Mouse (Mus musculus): Measurements from ENCODE around the gene Il9.

Il9 gene

DNA sequence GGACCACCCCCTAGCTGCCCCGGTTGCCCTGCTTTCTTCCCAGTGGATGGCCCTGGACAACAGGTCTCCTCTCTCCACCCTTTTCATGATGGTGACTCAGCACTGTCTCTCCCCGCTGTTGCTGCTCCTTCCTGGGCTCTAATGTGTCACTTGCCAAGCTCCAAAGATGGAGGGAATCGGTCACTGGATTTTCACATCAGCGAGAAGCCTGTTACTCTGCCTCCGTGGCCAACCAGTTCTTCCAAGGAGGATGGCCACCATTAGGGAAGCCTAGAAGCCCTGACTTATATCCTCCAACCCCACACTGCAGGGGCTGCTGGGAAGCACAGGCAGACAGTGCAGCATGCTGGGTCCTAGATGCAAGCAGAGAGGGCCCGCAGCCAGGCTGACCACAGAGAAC lies 10.8 kb downstream of the Il9 start:
- DNase-seq (ENCODE audit: low read depth): no peak

DNA sequence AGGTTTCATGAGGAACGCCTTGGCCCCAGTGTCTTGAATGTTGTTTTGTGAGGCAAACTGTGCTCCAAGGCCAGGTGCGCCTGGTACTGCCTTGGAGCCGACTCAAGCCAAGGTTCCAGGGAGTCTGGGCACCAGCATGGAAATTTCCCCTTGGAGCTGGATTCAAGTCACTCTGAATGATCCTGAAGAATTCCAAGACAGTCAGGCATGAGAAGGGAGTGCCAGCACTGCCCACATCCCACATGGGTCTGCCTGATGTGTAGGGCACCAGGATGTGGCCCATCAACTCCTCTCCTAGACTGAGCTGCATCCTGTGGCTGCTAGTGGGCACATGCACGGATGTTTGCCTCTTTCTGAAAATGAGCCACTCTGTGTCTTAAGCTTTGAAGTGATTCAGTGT lies 13.5 kb downstream of the Il9 start:
- DNase-seq (ENCODE audit: low read depth): no peak

DNA sequence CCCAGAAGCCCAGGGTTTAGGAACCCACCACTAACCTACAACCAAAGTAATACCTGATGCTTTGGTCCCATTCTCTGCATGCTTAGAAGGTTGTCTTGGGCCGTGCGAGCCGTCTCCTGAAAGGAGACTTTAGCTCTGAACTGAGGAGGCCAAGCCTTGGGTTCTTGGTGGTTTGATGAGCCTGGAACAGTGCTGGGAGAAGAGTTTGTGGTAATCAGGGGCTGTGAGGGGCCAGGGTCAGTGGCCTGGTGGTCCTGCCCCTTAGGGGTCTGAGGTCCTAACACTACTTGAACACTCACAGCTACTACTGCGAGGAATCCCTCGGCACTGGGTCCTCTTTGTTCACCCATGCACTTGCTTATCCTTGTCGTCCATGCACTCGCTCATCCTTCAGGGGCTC lies 14.3 kb downstream of the Il9 start:
- DNase-seq (ENCODE audit: low read depth): no peak

DNA sequence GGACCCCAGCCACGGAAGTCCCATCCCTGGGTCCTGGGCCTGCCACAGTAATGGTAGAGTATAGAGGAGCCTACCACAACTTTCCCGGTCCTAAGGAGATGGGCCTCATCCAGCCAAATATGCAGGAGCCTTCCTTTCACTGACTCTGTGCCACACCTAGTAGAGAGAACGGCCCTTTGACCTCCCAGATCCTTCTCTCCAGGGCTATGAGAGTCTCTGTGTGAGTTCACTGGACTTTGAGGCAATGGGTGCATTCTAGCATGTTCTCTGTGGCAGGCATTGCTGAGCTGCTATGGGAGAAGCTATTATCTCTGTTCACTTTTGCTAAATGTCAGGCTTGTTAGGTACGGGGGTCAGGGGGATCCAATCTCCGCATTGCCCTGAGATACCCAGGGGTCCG lies 18.3 kb downstream of the Il9 start:
- no peak for DNase-seq (ENCODE audit: low read depth)

DNA sequence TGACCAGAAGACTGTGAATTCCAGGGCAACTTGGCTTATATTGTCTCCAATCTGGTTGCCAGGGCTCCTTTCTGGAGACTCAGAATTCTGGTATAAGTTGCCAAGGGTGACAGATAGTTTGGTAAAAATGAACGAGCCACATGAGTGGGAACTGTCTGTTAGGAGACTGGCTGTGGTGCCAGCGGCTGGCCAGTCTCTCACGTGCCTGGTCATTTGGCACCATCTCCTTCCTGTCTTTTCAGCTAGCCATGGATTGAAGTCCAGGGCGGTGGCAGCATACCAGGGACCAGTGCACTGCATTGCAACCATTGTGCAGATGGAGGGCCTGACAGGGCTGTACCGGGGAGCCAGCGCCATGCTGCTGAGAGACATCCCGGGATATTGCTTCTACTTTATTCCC lies 18.8 kb downstream of the Il9 start:
- no peak for DNase-seq (ENCODE audit: low read depth)

DNA sequence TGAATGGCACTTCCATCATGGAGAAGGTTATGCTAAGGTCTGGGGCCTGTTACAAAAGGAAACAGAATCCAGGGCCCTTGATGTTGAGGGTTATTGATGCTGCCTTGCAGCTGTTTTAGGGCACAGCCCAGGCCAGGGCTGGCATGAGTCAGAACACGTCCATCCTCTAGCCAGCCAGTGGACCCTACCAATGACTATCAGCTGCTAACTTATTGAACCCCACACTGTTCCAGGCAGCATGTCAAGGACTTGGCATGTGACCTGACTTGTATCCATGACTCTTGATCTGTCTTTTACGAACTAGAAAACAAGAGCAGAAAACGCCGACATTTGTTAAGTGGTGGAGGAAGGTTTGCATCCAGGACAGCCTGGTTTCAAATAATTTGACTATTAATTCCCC lies 19.3 kb downstream of the Il9 start:
- no peak for DNase-seq (ENCODE audit: low read depth)

DNA sequence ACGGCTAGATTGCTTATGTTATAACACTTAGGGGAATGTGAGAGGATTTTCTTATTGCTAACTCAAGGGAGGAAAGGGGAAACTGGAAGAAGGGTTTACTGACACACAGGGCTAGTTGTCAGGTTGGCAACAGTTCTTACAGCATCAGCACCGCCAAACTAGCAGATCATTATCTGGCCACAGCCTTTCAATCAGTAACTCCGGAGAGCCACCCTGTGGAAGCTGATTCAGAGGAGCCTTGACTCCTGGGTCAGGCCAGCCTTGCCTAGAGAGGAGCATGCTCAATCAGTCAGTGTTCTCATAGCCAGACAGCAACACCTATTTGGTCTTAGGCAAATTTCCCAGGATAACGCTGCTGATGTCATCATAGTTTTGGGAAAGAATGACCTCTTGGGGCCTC lies 20.6 kb downstream of the Il9 start:
- DNase-seq (ENCODE audit: low read depth): no peak

- DNase-seq (ENCODE audit: low read depth): no peak
Observed at GRCm38 (mm10) chr13:56458001-56458400, 24.0 kb downstream of the Il9 start.

GRCm38 (mm10) chr13:56450035-56450434 lies 32.0 kb downstream of the Il9 start:
- no peak for DNase-seq (ENCODE audit: low read depth)

DNA sequence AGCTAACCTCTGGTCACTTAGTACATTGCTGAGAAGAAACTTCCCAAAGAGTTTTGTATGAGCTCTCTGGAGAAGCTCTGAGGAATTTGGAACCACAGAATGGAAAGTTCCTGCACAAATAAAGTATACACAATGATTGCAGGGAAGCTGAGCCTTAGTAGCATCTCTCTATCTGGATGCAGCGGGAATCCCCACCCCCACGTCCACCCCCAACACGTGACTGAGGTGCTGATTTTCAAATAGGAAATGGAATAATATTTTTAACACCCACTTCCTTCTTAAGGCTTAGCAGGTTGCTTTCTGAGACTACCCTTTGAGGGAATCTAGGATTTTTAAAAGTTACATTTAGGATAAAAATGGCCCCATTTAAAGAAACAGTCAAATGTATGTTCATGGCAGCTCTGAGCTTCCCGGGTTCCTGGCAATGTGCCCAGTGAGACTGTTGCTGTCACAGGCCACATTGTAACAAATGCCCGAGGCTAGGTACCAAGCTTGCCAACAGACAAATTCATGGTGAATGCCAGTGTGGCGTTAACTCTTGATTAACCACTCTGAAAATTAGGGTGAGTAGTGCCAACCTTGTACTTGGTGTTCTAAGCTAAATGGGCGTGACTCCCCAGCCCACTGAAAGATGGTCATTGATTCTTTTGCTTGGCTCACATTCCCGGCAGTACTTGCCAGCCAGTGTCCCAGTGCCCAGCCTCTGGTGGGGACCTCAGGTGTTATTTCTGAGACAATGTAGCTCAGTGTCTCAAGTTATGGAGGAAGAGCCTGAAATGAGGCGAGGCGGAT lies 32.6 kb downstream of the Il9 start:
- DNase-seq (ENCODE audit: low read depth): no peak

DNA sequence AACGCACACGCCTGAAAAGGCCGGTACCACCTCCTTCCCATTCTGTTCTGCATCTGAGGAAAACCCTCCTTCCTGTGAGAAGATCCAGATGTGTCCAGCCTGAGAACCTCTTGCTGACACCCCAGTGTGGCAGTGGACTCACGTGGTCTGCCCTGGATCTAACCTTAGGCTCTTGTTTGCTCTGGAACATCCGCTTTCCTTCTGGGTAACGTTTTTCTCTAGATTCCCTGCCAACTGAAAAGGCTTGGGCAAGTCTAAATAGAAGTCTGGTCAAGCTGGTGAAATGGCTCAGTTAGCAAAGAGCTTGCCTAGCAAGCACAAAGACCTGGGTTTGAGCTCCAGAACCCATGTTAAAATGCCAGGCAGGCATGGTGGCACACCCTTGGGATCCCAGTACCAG lies 37.0 kb downstream of the Il9 start:
- DNase-seq (ENCODE audit: low read depth): no peak

DNA sequence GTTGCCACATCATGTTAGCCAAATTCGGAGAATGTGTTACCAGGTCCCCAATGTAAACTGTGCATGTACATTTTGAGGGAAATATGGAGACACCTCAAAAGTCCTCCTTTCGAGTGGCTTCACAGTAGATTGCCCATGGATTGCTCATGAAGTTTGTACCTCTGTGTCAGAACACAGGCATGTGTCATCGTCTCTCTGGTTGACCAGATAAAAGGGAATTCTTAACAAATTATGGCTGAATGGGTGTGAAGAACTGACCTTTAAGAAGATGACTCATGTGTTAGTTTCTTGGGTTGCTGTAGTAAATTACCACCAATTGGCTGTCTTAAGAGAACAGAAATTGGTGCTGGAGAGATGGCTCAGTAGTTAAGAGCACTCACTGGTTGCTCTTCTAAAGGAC lies 37.9 kb downstream of the Il9 start:
- DNase-seq (ENCODE audit: low read depth): no peak

DNA sequence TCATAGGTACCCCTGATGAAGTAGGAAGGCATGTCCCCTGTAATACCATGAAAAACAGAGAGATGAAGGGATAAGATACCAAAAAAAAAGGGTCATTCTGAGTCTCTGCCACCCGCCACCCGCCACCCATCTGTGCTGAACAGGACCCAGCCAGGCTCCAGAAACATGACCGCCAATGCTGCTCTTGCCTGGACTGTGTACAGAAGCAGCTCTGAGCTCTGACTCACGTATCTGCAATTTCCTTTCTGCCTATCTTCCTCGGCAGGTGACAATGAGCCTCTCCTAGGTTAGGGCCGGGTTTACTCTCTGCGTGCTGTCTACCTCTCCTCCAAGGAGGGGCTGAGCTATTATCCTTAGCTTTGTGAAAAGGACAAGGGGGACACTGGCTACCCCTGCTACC lies 38.6 kb downstream of the Il9 start:
- DNase-seq (ENCODE audit: low read depth): no peak

DNA sequence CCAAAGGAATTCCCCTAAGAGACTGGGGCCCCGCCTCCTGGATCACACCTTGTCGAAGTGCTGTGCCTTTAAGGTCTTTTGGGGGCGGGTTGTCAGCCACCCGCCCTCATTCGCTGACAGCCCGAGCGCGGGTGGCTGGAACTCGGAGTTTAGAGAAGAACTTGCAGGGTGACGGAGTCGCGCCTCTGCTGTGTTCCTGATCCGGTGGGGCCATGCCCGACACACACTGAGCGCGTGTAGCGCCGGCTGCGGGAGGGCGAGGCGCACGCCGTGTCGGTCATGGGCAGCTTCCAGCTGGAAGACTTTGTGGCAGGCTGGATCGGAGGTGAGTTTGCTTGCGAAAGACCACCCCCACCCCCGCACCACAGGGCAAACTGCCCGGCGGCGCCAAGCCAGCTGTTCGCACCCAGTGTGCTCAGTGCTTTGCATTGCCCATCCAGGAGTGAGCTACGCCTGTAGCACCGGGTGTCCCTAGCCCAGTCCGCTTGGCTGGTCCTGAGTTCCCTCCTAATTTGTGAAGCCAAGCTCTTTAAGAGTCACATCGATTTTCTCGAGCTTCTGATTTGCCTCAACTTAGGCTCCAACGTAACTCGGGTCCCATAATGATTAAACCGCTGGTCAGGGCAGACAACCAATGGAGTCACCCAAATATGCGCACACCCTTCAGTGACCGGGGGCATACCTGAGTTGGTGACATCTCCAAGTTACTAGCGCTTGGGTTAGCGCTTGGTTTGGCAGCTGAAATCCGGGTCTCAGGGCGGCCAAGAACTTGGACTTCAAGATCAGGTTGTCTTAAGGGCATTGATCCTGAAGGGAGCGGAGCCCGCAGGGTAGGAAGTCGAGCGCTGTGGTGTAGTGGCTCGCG lies 43.6 kb downstream of the Il9 start, which contains the start of gene Slc25a48:
Gene Slc25a48, plus strand, starts transcription at position 145 of the 865 bp plus-strand sequence.
- DNase-seq (ENCODE audit: low read depth): no peak

GRCm38 (mm10) chr13:56435615-56436287 lies 46.3 kb downstream of the Il9 start:
- DNase-seq (ENCODE audit: low read depth): no peak

DNA sequence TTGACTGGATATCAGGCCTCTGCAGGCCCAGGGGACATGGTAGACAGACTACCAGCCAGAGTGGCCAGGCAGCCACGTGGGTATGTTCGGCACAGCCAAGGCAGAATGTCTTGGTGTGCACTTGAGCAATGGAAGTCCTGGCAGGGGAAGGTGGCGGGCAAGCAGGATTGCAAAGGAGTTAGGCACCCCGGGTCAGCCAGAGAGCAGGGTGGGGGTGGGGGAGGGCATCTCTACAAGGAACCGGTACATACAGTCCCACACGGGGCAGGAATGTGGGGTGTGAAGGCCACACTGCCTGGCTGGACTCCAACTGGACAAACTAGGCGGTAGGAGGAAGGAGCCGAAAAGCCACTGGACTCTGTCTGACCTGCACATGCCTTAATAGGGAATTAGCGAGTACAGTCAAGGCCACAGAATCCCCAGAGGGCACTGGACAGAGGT lies 47.7 kb downstream of the Il9 start:
- DNase-seq (ENCODE audit: low read depth): no peak

DNA sequence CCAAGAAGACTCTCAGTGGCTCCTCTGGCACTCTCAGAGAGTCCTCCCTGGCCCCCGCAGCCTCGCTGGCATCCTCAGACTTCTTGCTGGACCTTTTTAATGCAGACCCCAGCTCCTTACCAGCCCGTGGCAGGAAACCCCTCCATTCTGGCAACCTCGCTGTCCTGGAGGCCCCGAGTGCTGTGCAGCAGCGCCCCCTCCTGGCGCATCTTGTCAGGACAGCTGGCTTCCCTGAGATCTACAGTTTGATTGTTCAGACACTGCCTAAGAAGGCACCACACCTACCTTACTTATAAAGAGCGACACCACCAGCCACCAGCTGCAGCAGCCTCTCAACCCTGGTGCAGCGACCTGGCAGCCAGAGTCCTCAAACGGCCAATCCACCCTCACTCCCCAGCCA lies 48.6 kb downstream of the Il9 start:
- peak; percentile 42 for DNase-seq (ENCODE audit: low read depth)

DNA sequence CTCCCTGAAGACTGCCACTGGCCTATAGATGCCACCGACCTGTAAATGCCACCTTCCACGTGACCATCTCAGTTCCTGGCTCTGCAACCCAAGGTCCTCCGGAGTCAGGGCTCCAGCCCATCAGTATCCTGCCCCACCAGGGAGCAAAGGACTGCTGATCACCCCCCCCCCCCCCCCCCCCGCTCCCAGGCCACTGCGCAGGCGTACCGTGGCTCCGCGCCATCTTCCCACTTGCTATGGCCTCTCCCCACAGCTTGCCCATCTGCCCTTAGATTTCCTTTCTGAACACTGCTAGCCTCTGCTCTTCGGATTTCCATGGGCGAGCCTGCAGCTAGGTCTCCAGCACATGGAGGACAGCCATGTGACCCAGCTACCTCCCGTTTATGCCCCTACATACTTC lies 49.5 kb downstream of the Il9 start:
- no peak for DNase-seq (ENCODE audit: low read depth)

Data from NIH3T3 (cell line).